Mouse (Mus musculus) lung, adult 2 months (tissue): Measurements from ENCODE around the gene Ascc2.

Experiments
- CTCF ChIP-seq: fragments of 200-500 bp; IDR thresholded peaks from 2 replicates; pipeline ENCODE4 v1.5.1; 2011; ENCODE audit warnings: mild to moderate bottlenecking, low read length, control low read depth; ENCODE audit not compliant: insufficient read depth
- POLR2A ChIP-seq: fragments of 200-500 bp; IDR thresholded peaks from 2 replicates; pipeline ENCODE4 v1.6.1; 2011; ENCODE audit warnings: low read depth, mild to moderate bottlenecking, control low read depth, low read length, borderline replicate concordance; ENCODE audit errors: extremely low read depth

GRCm38 (mm10) chr11:4715596-4715995 lies 78.0 kb downstream of the Ascc2 start:
- no peak for TF ChIP-seq POLR2A
- TF ChIP-seq CTCF = no peak
